Mouse (Mus musculus) neural tube, embryonic 14.5 days (tissue): Measurements from ENCODE around the gene Eif4h. TPM values are rescaled to one million over a fixed set of nuclear protein-coding genes. Genes with fewer than 3 reads are reported as not detected.
A peak's percentile ranks its signal among the peaks of the same experiment; 100 is the strongest.

Experiments
- ATAC-seq: fragments of 200-750 bp; cut with Nextera tagmentation; 2 replicates; pipeline ENCODE4 v1.8.0; 2017; ENCODE audit warnings: low read depth, mild to moderate bottlenecking, moderate TSS enrichment, moderate library complexity
- H3K27ac ChIP-seq: fragments of 300-500 bp; sonication (generic); 2 replicates; pipeline ENCODE4 v1.5.1; 2014; ENCODE audit warnings: low read depth, mild to moderate bottlenecking, control low read depth, low read length, moderate library complexity, mixed read lengths
- H3K27me3 ChIP-seq: fragments of 300-500 bp; sonication (generic); 2 replicates; pipeline ENCODE4 v1.6.1; 2014; ENCODE audit warnings: low read length; ENCODE audit not compliant: control insufficient read depth, insufficient read depth
- H3K36me3 ChIP-seq: fragments of 300-500 bp; sonication (generic); 2 replicates; pipeline ENCODE4 v1.6.1; 2014; ENCODE audit warnings: low read length, mixed read lengths; ENCODE audit not compliant: control insufficient read depth, insufficient read depth
- H3K4me1 ChIP-seq: fragments of 300-500 bp; sonication (generic); 2 replicates; pipeline ENCODE4 v1.6.1; 2014; ENCODE audit warnings: low read length; ENCODE audit not compliant: control insufficient read depth, insufficient read depth
- H3K4me2 ChIP-seq: fragments of 300-500 bp; sonication (generic); 2 replicates; pipeline ENCODE4 v1.6.1; 2014; ENCODE audit warnings: mild to moderate bottlenecking, low read depth, low read length, control low read depth
- H3K4me3 ChIP-seq: fragments of 300-500 bp; sonication (generic); 2 replicates; pipeline ENCODE4 v1.5.1; 2014; ENCODE audit warnings: low read depth, low read length, control low read depth, mixed read lengths
- H3K9ac ChIP-seq: fragments of 300-500 bp; sonication (generic); replicated peaks from 2 replicates; pipeline ENCODE4 v1.6.1; 2014; ENCODE audit warnings: low read depth, mild to moderate bottlenecking, control low read depth, low read length, mixed read lengths
- H3K9me3 ChIP-seq: fragments of 300-500 bp; sonication (generic); 2 replicates; pipeline ENCODE4 v1.6.1; 2016; ENCODE audit warnings: low read length; ENCODE audit not compliant: control insufficient read depth
- WGBS: fragments of 180-500 bp; shearing (Covaris S2); extraction: QIAGEN DNeasy Blood & Tissue Kit; methylation state at CpG from one replicate; pipeline ENCODE4 v1.1.7; 2014; 5-methylcytosine and 5-hydroxymethylcytosine counted together
- polyA plus RNA-seq: library from polyadenylated mRNA; unstranded; fragments of >200 nt; fragmentation: Nextera tagmentation; extraction: Ambion mirVana; gene quantifications from 2 replicates; pipeline ENCODE4 v1.2.1, GENCODE M21; 2014

Eif4h gene
- polyA plus RNA-seq, 1 experiment from 2014 or later, result 334 TPM

DNA sequence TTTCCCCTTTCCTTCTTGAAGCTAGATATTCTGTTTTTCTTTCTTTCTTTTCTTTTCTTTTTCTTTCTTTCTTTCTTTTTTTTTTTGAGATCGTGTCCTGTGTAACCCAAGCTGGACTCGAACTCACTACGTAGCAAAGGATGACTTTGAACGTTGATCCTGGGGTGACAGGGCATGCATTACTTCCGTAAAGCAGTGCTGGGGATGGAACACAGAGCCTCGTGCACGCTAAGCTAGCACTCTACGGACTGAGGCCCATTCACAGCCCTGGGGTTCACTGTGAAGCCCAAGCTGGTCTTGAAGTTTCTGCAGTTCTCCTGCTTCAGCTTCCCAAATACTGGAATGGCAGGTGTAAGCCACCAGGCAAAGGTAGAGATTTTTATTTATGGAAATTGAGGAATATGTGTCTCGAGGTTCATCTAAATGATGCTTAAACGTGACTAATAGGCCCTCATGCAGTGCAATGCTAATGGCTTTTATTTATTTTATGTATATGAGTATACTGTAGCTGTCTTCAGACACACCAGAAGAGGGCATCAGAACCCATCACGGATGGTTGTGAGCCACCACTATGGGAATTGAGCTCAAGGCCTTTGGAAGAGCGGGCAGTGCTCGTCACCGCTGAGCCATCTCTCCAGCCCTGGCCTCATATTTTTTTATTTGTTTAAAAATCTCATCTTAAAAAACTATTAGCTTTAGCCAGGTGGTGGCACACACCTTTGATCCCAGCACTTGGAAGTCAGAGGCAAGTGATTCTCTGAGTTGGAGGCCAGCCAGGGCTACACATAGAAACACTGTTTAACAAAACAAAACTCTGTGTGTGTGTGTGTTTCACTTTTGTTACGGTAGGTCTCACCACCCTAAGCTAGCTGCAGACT, 56.0 kb downstream of the Eif4h start:
- 30% methylated on average over 15 of the region's 15 CpGs for WGBS
- ATAC-seq, result no peak
- Histone ChIP-seq H3K4me1 (peaks cover 4% of the 10 kb centered on the region; the same call in 1 of the 2 replicates), H3K36me3 (no peaks in the 10 kb centered on the region), H3K4me3 (peak overlapping the region; percentile 81), H3K9me3 (no peaks in the 10 kb centered on the region), H3K27ac (no peak overlapping the region), H3K9ac (peak overlapping the region; percentile 67), H3K27me3 (no peaks in the 10 kb centered on the region), H3K4me2 (peak overlapping the region; percentile 85)

- H3K9ac ChIP-seq, result peak overlapping the region; percentile 67
- H3K4me1 ChIP-seq, result peaks cover 4% of the 10 kb centered on the region; the same call in 1 of the 2 replicates
- WGBS, result 7% methylated on average over 29 of the region's 30 CpGs
- no peaks in the 10 kb centered on the region for H3K27me3 ChIP-seq
- H3K36me3 ChIP-seq, result no peaks in the 10 kb centered on the region
- peak overlapping the region; percentile 85 for H3K4me2 ChIP-seq
- ATAC-seq, result peak; percentile 96
- H3K9me3 ChIP-seq, result no peaks in the 10 kb centered on the region
- peak overlapping the region; percentile 81 for H3K4me3 ChIP-seq
- H3K27ac ChIP-seq, result no peak overlapping the region
These were observed 56.9 kb downstream of the Eif4h start for GRCm38 (mm10) chr5:134582221-134582907.

DNA sequence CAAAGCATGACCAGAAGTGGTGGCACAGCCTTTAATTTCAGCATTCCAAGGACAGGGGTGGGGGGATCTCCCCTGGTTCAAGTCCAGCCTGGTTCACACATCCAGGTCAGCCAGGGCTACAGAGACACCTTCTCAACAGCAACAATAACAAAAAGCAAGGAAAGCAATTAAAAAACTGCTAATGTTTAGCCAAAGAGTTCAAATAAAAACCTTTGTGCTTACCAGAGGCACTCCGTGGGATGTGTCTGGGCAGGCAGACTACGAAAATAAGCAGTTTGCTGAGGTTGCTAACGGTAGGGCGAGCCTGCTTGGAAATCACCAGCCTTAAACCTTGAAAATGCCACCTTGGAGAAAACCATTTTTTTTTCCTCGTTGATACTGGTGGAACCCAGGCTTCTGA, 58.1 kb downstream of the Eif4h start, which contains the start of gene Rfc2:
TSS of gene Rfc2 (plus strand) at position 221 of the 400 bp plus-strand sequence.
- Histone ChIP-seq H3K36me3 (no peaks in the 10 kb centered on the region), H3K9ac (no peak within 1 kb of the TSS), H3K27ac (no peak within 1 kb of the TSS), H3K9me3 (no peaks in the 10 kb centered on the region), H3K27me3 (no peaks in the 10 kb centered on the region), H3K4me1 (peaks cover 4% of the 10 kb centered on the region; the same call in 1 of the 2 replicates), H3K4me2 (no peak within 1 kb of the TSS), H3K4me3 (no peak within 1 kb of the TSS)
- WGBS, result 79% methylated on average over 5 of the region's 5 CpGs
- no peak for ATAC-seq

GRCm38 (mm10) chr5:134579135-134579534, 60.2 kb downstream of the Eif4h start:
- Histone ChIP-seq H3K27me3 (no peaks in the 10 kb centered on the region), H3K4me2 (no peak overlapping the region), H3K4me3 (no peak overlapping the region), H3K27ac (no peak overlapping the region), H3K4me1 (peaks cover 4% of the 10 kb centered on the region; the same call in 1 of the 2 replicates), H3K36me3 (no peaks in the 10 kb centered on the region), H3K9me3 (no peaks in the 10 kb centered on the region), H3K9ac (no peak overlapping the region)
- no peak for ATAC-seq
- WGBS, result 63% methylated on average over 3 of the region's 3 CpGs

- Histone ChIP-seq H3K4me1 (peaks cover 2% of the 10 kb centered on the region; the same call in 1 of the 2 replicates), H3K27ac (no peak overlapping the region), H3K9ac (no peak overlapping the region), H3K27me3 (no peaks in the 10 kb centered on the region), H3K36me3 (no peaks in the 10 kb centered on the region), H3K4me3 (no peak overlapping the region), H3K4me2 (no peak overlapping the region), H3K9me3 (no peaks in the 10 kb centered on the region)
- WGBS, result 91% methylated on average over 7 of the region's 7 CpGs
- ATAC-seq, result no peak
These were observed 61.8 kb downstream of the Eif4h start for GRCm38 (mm10) chr5:134577534-134577933.

DNA sequence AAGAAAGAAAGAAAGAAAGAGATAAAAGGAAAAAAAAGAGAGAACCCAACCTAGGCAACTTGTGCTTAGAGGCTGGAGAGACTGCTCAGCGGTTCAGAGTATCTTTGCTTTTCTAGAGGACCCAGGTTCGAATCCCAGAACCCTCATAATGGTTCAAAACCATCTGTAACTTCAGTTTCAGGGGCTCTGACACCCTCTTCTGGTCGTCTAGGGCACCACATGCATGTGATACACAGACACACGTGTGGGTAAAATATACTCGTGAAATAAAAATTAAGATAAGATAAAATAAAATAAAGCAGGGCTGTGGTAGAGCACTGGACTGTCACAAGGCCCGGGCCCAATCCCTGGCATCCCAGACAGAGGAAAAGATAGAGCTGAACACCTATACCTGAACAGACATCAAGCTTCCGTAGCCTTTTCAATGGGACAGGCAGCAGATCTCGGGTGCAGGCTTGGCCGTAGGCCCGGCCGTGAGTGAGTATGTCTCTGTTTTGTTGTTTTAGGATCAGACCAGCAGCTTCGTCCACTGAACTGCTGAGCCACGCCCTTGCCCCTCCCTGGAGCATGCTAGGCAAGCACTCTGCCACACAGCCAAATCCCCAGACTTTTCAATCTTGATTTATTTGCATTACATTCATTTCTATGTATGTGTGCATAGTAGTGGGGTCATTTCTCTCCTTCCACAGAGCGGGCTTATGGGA, 62.6 kb downstream of the Eif4h start:
- WGBS, result 81% methylated on average over 14 of the region's 14 CpGs
- no peak overlapping the region for H3K27ac ChIP-seq
- no peaks in the 10 kb centered on the region for H3K36me3 ChIP-seq
- H3K27me3 ChIP-seq, result no peaks in the 10 kb centered on the region
- no peak overlapping the region for H3K9ac ChIP-seq
- H3K4me2 ChIP-seq, result no peak overlapping the region
- ATAC-seq, result no peak
- H3K4me1 ChIP-seq, result peaks cover 4% of the 10 kb centered on the region; the same call in 1 of the 2 replicates
- H3K9me3 ChIP-seq, result no peaks in the 10 kb centered on the region
- no peak overlapping the region for H3K4me3 ChIP-seq

GRCm38 (mm10) chr5:134575833-134576232, 63.5 kb downstream of the Eif4h start:
- Histone ChIP-seq H3K4me2 (no peak overlapping the region), H3K9me3 (no peaks in the 10 kb centered on the region), H3K27me3 (no peaks in the 10 kb centered on the region), H3K27ac (no peak overlapping the region), H3K36me3 (no peaks in the 10 kb centered on the region), H3K4me3 (no peak overlapping the region), H3K4me1 (peaks cover 4% of the 10 kb centered on the region; the same call in 1 of the 2 replicates), H3K9ac (no peak overlapping the region)
- ATAC-seq, result no peak
- WGBS, result 97% methylated on average over 5 of the region's 5 CpGs

DNA sequence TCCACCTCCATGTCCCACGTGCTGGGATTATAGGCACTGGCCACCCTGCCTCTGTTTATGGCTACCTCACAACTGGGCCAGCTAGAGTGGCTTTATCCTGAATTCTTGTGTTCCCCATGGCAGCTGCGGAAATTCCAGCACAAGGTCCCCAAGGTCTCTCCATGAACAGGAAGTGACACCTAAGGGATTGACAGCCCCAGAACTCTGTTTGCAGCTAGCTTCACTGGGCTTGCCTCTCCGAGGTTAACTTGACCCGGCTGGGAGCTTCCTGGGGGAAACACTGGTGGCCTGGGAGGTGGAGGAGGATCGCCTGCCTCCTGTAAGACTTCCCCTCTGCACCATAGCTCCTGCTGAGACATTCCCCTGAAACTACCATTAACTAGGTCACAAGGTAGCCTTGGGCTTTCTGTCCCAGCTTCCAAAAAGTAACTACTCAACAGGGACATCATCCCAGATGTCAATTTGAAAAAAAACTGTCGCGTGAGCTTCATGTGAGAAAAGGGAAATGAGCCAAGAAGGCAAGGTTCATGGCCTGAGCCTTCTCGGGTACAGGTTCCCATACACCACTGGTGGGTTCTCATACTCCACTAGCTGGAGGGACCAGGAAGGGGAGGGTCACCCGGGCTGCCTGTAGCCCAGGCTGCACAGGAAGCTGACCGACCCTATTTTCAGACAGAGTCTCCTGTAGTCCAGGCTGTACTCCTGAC, 66.6 kb downstream of the Eif4h start:
- Histone ChIP-seq H3K4me1 (peaks cover 4% of the 10 kb centered on the region; the same call in 1 of the 2 replicates), H3K9me3 (no peaks in the 10 kb centered on the region), H3K4me3 (peak overlapping the region; percentile 39), H3K27me3 (no peaks in the 10 kb centered on the region), H3K36me3 (no peaks in the 10 kb centered on the region), H3K9ac (peak overlapping the region; percentile 21; the same call in 1 of the 2 replicates), H3K27ac (peak overlapping the region; percentile 4; the same call in 1 of the 2 replicates), H3K4me2 (peak overlapping the region; percentile 47)
- whole genome bisulfite sequencing, result 28% methylated on average over 10 of the region's 10 CpGs
- 0 out of 2 replicates have a peak, but pooled peaks have one; percentile 21 for ATAC-seq
